Mouse (Mus musculus) testis, adult 2 months (tissue): ENCODE results near the gene Casp2.

Experiments
- CTCF ChIP-seq: fragments of 200-500 bp; IDR thresholded peaks from 2 replicates; pipeline ENCODE4 v1.5.1; 2012; ENCODE audit warnings: low read depth, mild to moderate bottlenecking, inconsistent platforms, low read length, moderate library complexity; ENCODE audit not compliant: control insufficient read depth, insufficient read depth, insufficient replicate concordance
- POLR2A ChIP-seq: fragments of 200-500 bp; IDR thresholded peaks from 2 replicates; pipeline ENCODE4 v1.6.1; 2012; ENCODE audit warnings: low read depth, mild to moderate bottlenecking, inconsistent platforms, low read length, moderate library complexity; ENCODE audit not compliant: control insufficient read depth

DNA sequence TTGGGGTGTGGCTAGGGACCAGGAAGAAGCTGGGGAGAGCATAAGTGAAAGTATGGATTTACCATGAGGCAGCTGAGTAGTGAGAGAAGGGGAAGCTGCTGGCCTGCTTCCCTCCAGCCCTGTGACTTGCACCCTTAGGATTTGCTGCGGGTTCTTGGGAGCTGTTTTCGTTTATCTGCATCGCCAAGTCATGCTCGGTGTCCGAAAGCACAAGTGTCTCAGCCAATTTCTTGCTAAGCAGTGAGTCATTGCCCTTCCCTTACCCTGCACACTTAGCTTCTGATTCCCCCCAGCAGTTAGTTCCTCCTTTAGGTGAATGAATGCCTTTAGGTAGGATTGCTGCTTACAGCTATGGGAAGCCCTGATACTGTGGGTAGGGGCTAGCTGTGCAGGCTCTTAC, 34.6 kb downstream of the Casp2 start:
- TF ChIP-seq POLR2A (no peak), CTCF (no peak)
